8 mouse cellular contexts compared by ENCODE assay signal in genomic region chr4:106934931-106935582, GRCm38 (mm10). TPM values are rescaled to one million over a fixed set of nuclear protein-coding genes. Genes with fewer than 3 reads are reported as not detected.
DNase-seq lines count a peak whose midpoint lies in the region; ATAC-seq lines count a peak whose summit lies in the region.

No protein-coding gene starts in this region.

- H3K4me3 ChIP-seq in neural tube, embryonic 11.5 days (ENCODE audit: low read depth, low read length) = no peak overlapping the region
- no peak overlapping the region for H3K4me3 ChIP-seq in embryonic facial prominence, embryonic 11.5 days (ENCODE audit: low read depth, low read length)
- H3K4me3 ChIP-seq in intestine, embryonic 16.5 days (ENCODE audit: low read length) = no peak overlapping the region
- no peak overlapping the region for H3K4me3 ChIP-seq in neural tube, embryonic 14.5 days (ENCODE audit: low read depth, low read length)

- DNase-seq in neural tube, embryonic 11.5 days (ENCODE audit: low spot score) = no peak
- no peak for DNase-seq in neural tube, embryonic 10.5 days (ENCODE audit: extremely low spot score, low spot score)
- no peak for DNase-seq in embryonic facial prominence, embryonic 11.5 days (ENCODE audit: low spot score)
- DNase-seq in gastrocnemius, postnatal 36 days = no peak
- no peak for DNase-seq in adrenal gland, postnatal 10 days
- no peak for DNase-seq in adrenal gland, postnatal 36 days

- H3K36me3 ChIP-seq in neural tube, embryonic 11.5 days (ENCODE audit: control insufficient read depth, insufficient read depth, low read length) = no peaks in the 10 kb centered on the region; the same call in none of the 2 replicates
- peaks cover 4% of the 10 kb centered on the region for H3K36me3 ChIP-seq in embryonic facial prominence, embryonic 11.5 days (replicated peaks; ENCODE audit: control insufficient read depth, insufficient read depth, low read depth, low read length)
- H3K36me3 ChIP-seq in intestine, embryonic 16.5 days (ENCODE audit: control insufficient read depth, insufficient read depth, low read length) = 0 out of 2 replicates have a peak, but pooled peaks cover 2% of the 10 kb centered on the region
- peaks cover 12% of the 10 kb centered on the region for H3K36me3 ChIP-seq in neural tube, embryonic 14.5 days (ENCODE audit: control insufficient read depth, insufficient read depth, low read length)

- no peak for ATAC-seq in neural tube, embryonic 11.5 days (ENCODE audit: insufficient read depth, low FRiP score, low TSS enrichment)
- ATAC-seq in embryonic facial prominence, embryonic 11.5 days (replicated peaks; ENCODE audit: insufficient number of reproducible peaks, low FRiP score, low TSS enrichment, low read depth) = no peak
- 0 out of 2 replicates have a peak, but pooled peaks have one; percentile 2 for ATAC-seq in intestine, embryonic 16.5 days
- ATAC-seq in neural tube, embryonic 14.5 days (ENCODE audit: low read depth) = no peak

- no peaks in the 10 kb centered on the region for H3K9me3 ChIP-seq in neural tube, embryonic 11.5 days (ENCODE audit: control insufficient read depth, low read length)
- no peaks in the 10 kb centered on the region for H3K9me3 ChIP-seq in embryonic facial prominence, embryonic 11.5 days (replicated peaks; ENCODE audit: control insufficient read depth, low read length)
- H3K9me3 ChIP-seq in intestine, embryonic 16.5 days (ENCODE audit: control insufficient read depth, low read length) = no peaks in the 10 kb centered on the region
- H3K9me3 ChIP-seq in neural tube, embryonic 14.5 days (ENCODE audit: control insufficient read depth, low read length) = no peaks in the 10 kb centered on the region

- peak overlapping the region; percentile 89 for H3K27ac ChIP-seq in neural tube, embryonic 11.5 days (ENCODE audit: low read depth, low read length)
- peak overlapping the region; percentile 47; the same call in 1 of the 2 replicates for H3K27ac ChIP-seq in embryonic facial prominence, embryonic 11.5 days (replicated peaks; ENCODE audit: low read depth, low read length)
- 0 out of 2 replicates have a peak overlapping the region, but pooled peaks have one; percentile 12 for H3K27ac ChIP-seq in intestine, embryonic 16.5 days (ENCODE audit: low read length)
- H3K27ac ChIP-seq in neural tube, embryonic 14.5 days (ENCODE audit: low read depth, low read length) = peak overlapping the region; percentile 35; the same call in 1 of the 2 replicates

- WGBS in neural tube, embryonic 11.5 days = 56% methylated on average over 12 of the region's 12 CpGs
- WGBS in embryonic facial prominence, embryonic 11.5 days = 58% methylated on average over 12 of the region's 12 CpGs
- 61% methylated on average over 12 of the region's 12 CpGs for WGBS in intestine, embryonic 16.5 days
- 42% methylated on average over 12 of the region's 12 CpGs for WGBS in neural tube, embryonic 14.5 days

- H3K4me2 ChIP-seq in neural tube, embryonic 11.5 days (ENCODE audit: low read depth) = no peak overlapping the region
- no peak overlapping the region for H3K4me2 ChIP-seq in embryonic facial prominence, embryonic 11.5 days (ENCODE audit: low read depth, low read length)
- H3K4me2 ChIP-seq in intestine, embryonic 16.5 days (ENCODE audit: low read depth, low read length) = no peak overlapping the region
- H3K4me2 ChIP-seq in neural tube, embryonic 14.5 days (ENCODE audit: low read depth, low read length) = no peak overlapping the region

- intact Hi-C loops in gastrocnemius, postnatal 36 days (cut with DNase I) = no loop called here

- H3K27me3 ChIP-seq in neural tube, embryonic 11.5 days (ENCODE audit: control insufficient read depth, insufficient read depth, low read length) = no peaks in the 10 kb centered on the region
- H3K27me3 ChIP-seq in embryonic facial prominence, embryonic 11.5 days (ENCODE audit: control insufficient read depth, insufficient read depth, low read length) = no peaks in the 10 kb centered on the region
- H3K27me3 ChIP-seq in intestine, embryonic 16.5 days (replicated peaks; ENCODE audit: control insufficient read depth, insufficient read depth, low read length) = no peaks in the 10 kb centered on the region
- no peaks in the 10 kb centered on the region for H3K27me3 ChIP-seq in neural tube, embryonic 14.5 days (ENCODE audit: control insufficient read depth, insufficient read depth, low read length)

- peaks cover 70% of the 10 kb centered on the region for H3K4me1 ChIP-seq in neural tube, embryonic 11.5 days (ENCODE audit: control insufficient read depth, insufficient read depth, low read length)
- H3K4me1 ChIP-seq in embryonic facial prominence, embryonic 11.5 days (ENCODE audit: control insufficient read depth, insufficient read depth, low read length) = peaks cover 33% of the 10 kb centered on the region
- peaks cover 56% of the 10 kb centered on the region for H3K4me1 ChIP-seq in intestine, embryonic 16.5 days (ENCODE audit: control insufficient read depth, insufficient read depth, low read length)
- H3K4me1 ChIP-seq in neural tube, embryonic 14.5 days (ENCODE audit: control insufficient read depth, insufficient read depth, low read length) = peaks cover 64% of the 10 kb centered on the region

- H3K9ac ChIP-seq in neural tube, embryonic 11.5 days (ENCODE audit: low read length) = peak overlapping the region; percentile 46; the same call in 1 of the 2 replicates
- H3K9ac ChIP-seq in embryonic facial prominence, embryonic 11.5 days (replicated peaks; ENCODE audit: low read length) = no peak overlapping the region; the same call in 1 of the 2 replicates
- H3K9ac ChIP-seq in intestine, embryonic 16.5 days (ENCODE audit: low read depth, low read length) = no peak overlapping the region
- no peak overlapping the region for H3K9ac ChIP-seq in neural tube, embryonic 14.5 days (replicated peaks; ENCODE audit: low read depth, low read length)

RNA-seq across cellular contexts. Expression of gene Ssbp3, which starts 24.6 kb away (rescaled TPM):
- polyA plus RNA-seq in neural tube, embryonic 11.5 days (2014; fragmentation: Nextera tagmentation; extraction: Ambion mirVana) = 142 and 145 TPM in 2 replicates
- 129 and 138 TPM in 2 replicates for polyA plus RNA-seq in embryonic facial prominence, embryonic 11.5 days (2014; fragmentation: Nextera tagmentation; extraction: Ambion mirVana)
- polyA plus RNA-seq in intestine, embryonic 16.5 days (2015; fragmentation: Nextera tagmentation; extraction: Ambion mirVana) = 38.0 and 53.4 TPM in 2 replicates
- 106 and 112 TPM in 2 replicates for polyA plus RNA-seq in neural tube, embryonic 14.5 days (2014; fragmentation: Nextera tagmentation; extraction: Ambion mirVana)
- total RNA-seq in gastrocnemius, postnatal 36 days (2021) = 10 to 100 TPM; 21.3 to 25.6 TPM
- 10 to 100 TPM; 50.8 to 69.0 TPM for total RNA-seq in adrenal gland, postnatal 10 days (2021)
- 10 to 100 TPM; 71.2 to 85.4 TPM for total RNA-seq in adrenal gland, postnatal 36 days (2021)

Comparison
In these comparisons a context has a peak if more than half of its experiments do, and no peak if none do; other contexts are left out.
1. H3K27ac ChIP-seq: peak in every context shown above with its lines; median percentile 89 in neural tube, embryonic 11.5 days; 47 in embryonic facial prominence, embryonic 11.5 days; 35 in neural tube, embryonic 14.5 days; 12 in intestine, embryonic 16.5 days.